Mouse (Mus musculus) kidney, postnatal 10 days (tissue): ENCODE results near the gene Tmem131l.

Experiments used
- DNase-seq: peaks from one replicate; pipeline ENCODE4 v3.0.0; 2021; ENCODE audit warnings: mixed read lengths

Tmem131l gene

GRCm38 (mm10) chr3:84039646-84040475 lies at the start of gene Tmem131l:
Gene Tmem131l (minus strand): TSS chr3:84040175.
- DNase-seq: peak; percentile 93

GRCm38 (mm10) chr3:84086921-84087320 lies 46.9 kb upstream of the Tmem131l start:
- no peak for DNase-seq

- DNase-seq: no peak
Measured at GRCm38 (mm10) chr3:84086337-84086736, 46.4 kb upstream of the Tmem131l start.

GRCm38 (mm10) chr3:84085429-84085828 lies 45.5 kb upstream of the Tmem131l start:
- no peak for DNase-seq

GRCm38 (mm10) chr3:84081208-84081722 lies 41.3 kb upstream of the Tmem131l start:
- DNase-seq: no peak

GRCm38 (mm10) chr3:84080074-84080473 lies 40.1 kb upstream of the Tmem131l start:
- DNase-seq: no peak

- no peak for DNase-seq
Measured at GRCm38 (mm10) chr3:84077505-84077904, 37.5 kb upstream of the Tmem131l start.

- no peak for DNase-seq
Measured at GRCm38 (mm10) chr3:84076543-84077332, 36.8 kb upstream of the Tmem131l start.

GRCm38 (mm10) chr3:84075516-84075915 lies 35.5 kb upstream of the Tmem131l start:
- DNase-seq: no peak

- DNase-seq: no peak
Measured at GRCm38 (mm10) chr3:84074777-84075176, 34.8 kb upstream of the Tmem131l start.

GRCm38 (mm10) chr3:84071641-84072040 lies 31.7 kb upstream of the Tmem131l start:
- DNase-seq: no peak

GRCm38 (mm10) chr3:84070811-84071210 lies 30.8 kb upstream of the Tmem131l start:
- no peak for DNase-seq

GRCm38 (mm10) chr3:84068831-84069709 lies 29.1 kb upstream of the Tmem131l start:
- DNase-seq: no peak

- no peak for DNase-seq
Measured at GRCm38 (mm10) chr3:84065825-84066224, 25.9 kb upstream of the Tmem131l start.

- DNase-seq: no peak
Measured at GRCm38 (mm10) chr3:84063369-84063914, 23.5 kb upstream of the Tmem131l start.

- no peak for DNase-seq
Measured at GRCm38 (mm10) chr3:84061523-84062453, 21.8 kb upstream of the Tmem131l start.

- DNase-seq: no peak
Measured at GRCm38 (mm10) chr3:84060946-84061345, 21.0 kb upstream of the Tmem131l start.

GRCm38 (mm10) chr3:84060128-84060527 lies 20.2 kb upstream of the Tmem131l start:
- DNase-seq: no peak

GRCm38 (mm10) chr3:84059676-84060075 lies 19.7 kb upstream of the Tmem131l start:
- DNase-seq: no peak

- DNase-seq: no peak
Measured at GRCm38 (mm10) chr3:84059261-84059660, 19.3 kb upstream of the Tmem131l start.

- peak; percentile 68 for DNase-seq
Measured at GRCm38 (mm10) chr3:84048729-84049175, 8.8 kb upstream of the Tmem131l start.
